Mouse (Mus musculus) lung, embryonic 14.5 days (tissue): ENCODE measurements around the gene Nmrk1. TPM values are rescaled to one million over a fixed set of nuclear protein-coding genes. Genes with fewer than 3 reads are reported as not detected.

Experiments
- ATAC-seq: fragments of 200-750 bp; cut with Nextera tagmentation; 2 replicates; pipeline ENCODE4 v1.8.0; 2017; ENCODE audit warnings: mild to moderate bottlenecking, moderate TSS enrichment, moderate library complexity; ENCODE audit not compliant: insufficient read depth
- DNase-seq: peaks from one replicate; pipeline ENCODE4 v3.0.0-alpha.2; 2015
- H3K27ac ChIP-seq: fragments of 300-500 bp; sonication (generic); 2 replicates; pipeline ENCODE4 v1.5.1; 2014; ENCODE audit warnings: low read depth, mild to moderate bottlenecking, moderate library complexity
- H3K27me3 ChIP-seq: fragments of 300-500 bp; sonication (generic); 2 replicates; pipeline ENCODE4 v1.6.1; 2014; ENCODE audit warnings: low read length, control low read depth; ENCODE audit not compliant: insufficient read depth
- H3K36me3 ChIP-seq: fragments of 300-500 bp; sonication (generic); 2 replicates; pipeline ENCODE4 v1.6.1; 2014; ENCODE audit warnings: control low read depth; ENCODE audit not compliant: insufficient read depth
- H3K4me1 ChIP-seq: fragments of 300-500 bp; sonication (generic); 2 replicates; pipeline ENCODE4 v1.6.1; 2014; ENCODE audit warnings: antibody characterized with exemption, control low read depth; ENCODE audit not compliant: insufficient read depth
- H3K4me2 ChIP-seq: fragments of 300-500 bp; sonication (generic); 2 replicates; pipeline ENCODE4 v1.6.1; 2014; ENCODE audit warnings: mild to moderate bottlenecking
- H3K4me3 ChIP-seq: fragments of 300-500 bp; sonication (generic); 2 replicates; pipeline ENCODE4 v1.5.1; 2014; ENCODE audit warnings: low read depth, low read length
- H3K9ac ChIP-seq: fragments of 300-500 bp; sonication (generic); 2 replicates; pipeline ENCODE4 v1.6.1; 2014
- H3K9me3 ChIP-seq: fragments of 300-500 bp; sonication (generic); 2 replicates; pipeline ENCODE4 v1.6.1; 2016; ENCODE audit warnings: low read depth, low read length, control low read depth
- CTCF ChIP-seq: IDR thresholded peaks from 2 replicates; pipeline ENCODE4 v1.5.1; 2016; ENCODE audit warnings: antibody characterized with exemption, low read depth
- WGBS: fragments of 180-500 bp; shearing (Covaris S2); extraction: QIAGEN DNeasy Blood & Tissue Kit; methylation state at CpG from one replicate; pipeline ENCODE4 v1.1.7; 2014; 5-methylcytosine and 5-hydroxymethylcytosine counted together
- polyA plus RNA-seq: library from polyadenylated mRNA; unstranded; fragments of >200 nt; fragmentation: Nextera tagmentation; extraction: Ambion mirVana; gene quantifications from 2 replicates; pipeline ENCODE4 v1.2.1, GENCODE M21; 2014

The Nmrk1 gene
- polyA plus RNA-seq, 1 experiment from 2014 or later = 8.4 TPM

GRCm38 (mm10) chr19:18598265-18598926, 33.4 kb upstream of the Nmrk1 start:
- 66% methylated on average over 3 of the region's 3 CpGs for WGBS
- ATAC-seq = no peak
- no peak for TF ChIP-seq CTCF
- Histone ChIP-seq H3K9ac (no peak overlapping the region), H3K36me3 (no peaks in the 10 kb centered on the region), H3K4me3 (no peak overlapping the region), H3K27me3 (no peaks in the 10 kb centered on the region), H3K4me2 (no peak overlapping the region), H3K9me3 (no peaks in the 10 kb centered on the region), H3K4me1 (no peaks in the 10 kb centered on the region), H3K27ac (no peak overlapping the region)
- no peak for DNase-seq

GRCm38 (mm10) chr19:18599051-18599450, 32.7 kb upstream of the Nmrk1 start:
- ATAC-seq (no peak), DNase-seq (no peak)
- no peak for TF ChIP-seq CTCF
- Histone ChIP-seq H3K4me1 (no peaks in the 10 kb centered on the region), H3K4me3 (no peak overlapping the region), H3K36me3 (no peaks in the 10 kb centered on the region), H3K9ac (no peak overlapping the region), H3K9me3 (no peaks in the 10 kb centered on the region), H3K27ac (no peak overlapping the region), H3K4me2 (no peak overlapping the region), H3K27me3 (no peaks in the 10 kb centered on the region)
- 69% methylated on average over 8 of the region's 8 CpGs for WGBS

GRCm38 (mm10) chr19:18599650-18600049, 32.1 kb upstream of the Nmrk1 start:
- no peaks in the 10 kb centered on the region for H3K36me3 ChIP-seq
- H3K4me2 ChIP-seq = no peak overlapping the region
- H3K4me1 ChIP-seq = no peaks in the 10 kb centered on the region
- no peak for ATAC-seq
- no peak overlapping the region for H3K4me3 ChIP-seq
- no peak overlapping the region for H3K27ac ChIP-seq
- no peak for TF ChIP-seq CTCF
- no peaks in the 10 kb centered on the region for H3K9me3 ChIP-seq
- no peak overlapping the region for H3K9ac ChIP-seq
- no peak for DNase-seq
- 88% methylated on average over 5 of the region's 5 CpGs for WGBS
- no peaks in the 10 kb centered on the region for H3K27me3 ChIP-seq

- 94% methylated on average over 9 of the region's 9 CpGs for WGBS
- ATAC-seq = no peak
- no peaks in the 10 kb centered on the region for H3K36me3 ChIP-seq
- H3K4me3 ChIP-seq = no peak overlapping the region
- H3K9me3 ChIP-seq = no peaks in the 10 kb centered on the region
- no peak for TF ChIP-seq CTCF
- no peaks in the 10 kb centered on the region for H3K4me1 ChIP-seq
- no peak overlapping the region for H3K9ac ChIP-seq
- H3K4me2 ChIP-seq = no peak overlapping the region
- no peak overlapping the region for H3K27ac ChIP-seq
- H3K27me3 ChIP-seq = no peaks in the 10 kb centered on the region
- no peak for DNase-seq
Observed at GRCm38 (mm10) chr19:18600611-18601010, 31.1 kb upstream of the Nmrk1 start.

- no peaks in the 10 kb centered on the region for H3K9me3 ChIP-seq
- H3K4me3 ChIP-seq = no peak overlapping the region
- ATAC-seq = no peak; the same call in 1 of the 2 replicates
- 67% methylated on average over 6 of the region's 6 CpGs for WGBS
- no peaks in the 10 kb centered on the region for H3K27me3 ChIP-seq
- H3K4me1 ChIP-seq = no peaks in the 10 kb centered on the region
- no peak for TF ChIP-seq CTCF
- DNase-seq = peak; percentile 34
- H3K4me2 ChIP-seq = no peak overlapping the region
- H3K36me3 ChIP-seq = no peaks in the 10 kb centered on the region
- no peak overlapping the region for H3K9ac ChIP-seq
- H3K27ac ChIP-seq = no peak overlapping the region
Observed at GRCm38 (mm10) chr19:18603011-18603410, 28.7 kb upstream of the Nmrk1 start.

GRCm38 (mm10) chr19:18607907-18608306, 23.8 kb upstream of the Nmrk1 start:
- no peaks in the 10 kb centered on the region for H3K9me3 ChIP-seq
- H3K36me3 ChIP-seq = no peaks in the 10 kb centered on the region
- H3K4me2 ChIP-seq = no peak overlapping the region
- H3K27ac ChIP-seq = no peak overlapping the region
- no peaks in the 10 kb centered on the region for H3K27me3 ChIP-seq
- no peak for TF ChIP-seq CTCF
- DNase-seq (no peak), ATAC-seq (no peak)
- 57% methylated on average over 7 of the region's 7 CpGs for WGBS
- H3K4me1 ChIP-seq = peaks cover 4% of the 10 kb centered on the region; the same call in 1 of the 2 replicates
- no peak overlapping the region for H3K4me3 ChIP-seq
- H3K9ac ChIP-seq = no peak overlapping the region

GRCm38 (mm10) chr19:18608975-18609374, 22.8 kb upstream of the Nmrk1 start:
- H3K4me2 ChIP-seq = no peak overlapping the region
- no peaks in the 10 kb centered on the region for H3K27me3 ChIP-seq
- no peak overlapping the region for H3K27ac ChIP-seq
- no peak overlapping the region for H3K9ac ChIP-seq
- ATAC-seq = no peak
- H3K36me3 ChIP-seq = no peaks in the 10 kb centered on the region
- TF ChIP-seq CTCF = no peak
- WGBS = 50% methylated on average over 6 of the region's 6 CpGs
- no peak for DNase-seq
- H3K4me1 ChIP-seq = peaks cover 4% of the 10 kb centered on the region; the same call in 1 of the 2 replicates
- no peaks in the 10 kb centered on the region for H3K9me3 ChIP-seq
- H3K4me3 ChIP-seq = no peak overlapping the region
